Mouse (Mus musculus) lung, postnatal 36 days (tissue): ENCODE data around the gene Cbfa2t3.

Source experiments
- DNase-seq: peaks from one replicate; pipeline ENCODE4 v3.0.0; 2022; ENCODE audit warnings: mixed read lengths

The Cbfa2t3 gene

DNA sequence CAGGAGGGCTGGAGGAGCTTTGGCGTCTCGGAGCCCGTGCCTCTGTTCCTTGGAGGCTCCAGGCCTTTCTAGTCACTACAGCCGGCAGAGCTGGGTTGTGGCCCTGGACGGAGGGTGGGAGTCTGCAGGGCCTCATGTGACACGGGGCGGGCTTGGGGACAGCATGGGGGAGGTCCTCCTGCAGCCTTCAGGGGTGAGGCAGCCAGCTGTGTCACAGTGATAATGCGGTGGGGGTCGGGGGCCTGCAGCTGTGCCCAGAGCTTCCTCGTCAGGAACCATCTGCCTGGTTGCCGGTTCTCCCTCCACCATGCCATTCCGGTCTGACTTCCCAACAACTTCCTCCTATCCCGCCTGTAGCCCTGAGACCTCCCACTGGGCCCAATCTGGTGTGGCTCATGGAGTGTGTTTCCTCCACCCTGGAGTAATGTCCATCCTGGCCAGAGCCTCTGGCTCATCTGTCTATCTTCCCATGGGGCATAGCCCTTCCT lies at the start of gene Cbfa2t3:
Gene Cbfa2t3 (minus strand): TSS at position 105 of the 488 bp plus-strand sequence.
- no peak for DNase-seq

DNA sequence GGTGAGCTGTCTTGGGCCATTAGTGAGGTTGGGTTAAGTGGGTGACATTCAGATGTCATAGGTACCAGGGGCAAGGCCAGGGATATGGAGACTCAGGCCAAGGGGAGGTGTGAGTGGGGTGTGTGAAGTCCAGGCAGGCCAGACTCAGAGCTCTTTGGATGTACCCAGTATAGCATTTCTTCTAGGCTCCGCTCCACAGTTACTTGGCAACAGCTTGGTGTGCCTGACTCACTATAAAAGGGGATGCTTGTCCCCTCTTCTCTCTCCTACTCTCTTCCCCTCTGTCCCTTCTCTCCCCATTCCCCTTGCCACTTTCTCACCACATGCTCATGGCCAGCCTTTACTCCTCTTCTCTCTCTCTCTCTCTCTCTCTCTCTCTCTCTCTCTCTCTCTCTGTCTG lies 48.9 kb upstream of the Cbfa2t3 start:
- DNase-seq: no peak

DNA sequence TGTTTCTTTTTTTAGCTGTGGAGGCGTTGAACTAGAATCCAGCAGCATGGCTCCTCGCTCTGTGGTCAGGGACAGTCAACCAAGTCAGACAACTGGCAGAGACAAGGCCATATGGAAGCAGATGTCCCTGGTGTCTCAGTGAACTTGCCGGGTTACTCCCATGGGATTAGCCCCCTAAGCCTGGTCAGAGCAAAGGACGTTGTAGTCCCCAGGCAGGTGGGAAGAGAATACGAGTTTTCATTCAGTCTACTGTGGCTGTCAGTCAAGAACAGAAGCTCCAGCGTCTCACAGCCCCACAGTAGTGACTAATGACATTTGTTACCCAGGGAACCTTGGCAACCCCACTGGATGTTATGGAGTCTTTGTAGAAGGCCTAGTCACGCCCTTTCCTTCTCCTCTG lies 47.5 kb upstream of the Cbfa2t3 start:
- no peak for DNase-seq

DNA sequence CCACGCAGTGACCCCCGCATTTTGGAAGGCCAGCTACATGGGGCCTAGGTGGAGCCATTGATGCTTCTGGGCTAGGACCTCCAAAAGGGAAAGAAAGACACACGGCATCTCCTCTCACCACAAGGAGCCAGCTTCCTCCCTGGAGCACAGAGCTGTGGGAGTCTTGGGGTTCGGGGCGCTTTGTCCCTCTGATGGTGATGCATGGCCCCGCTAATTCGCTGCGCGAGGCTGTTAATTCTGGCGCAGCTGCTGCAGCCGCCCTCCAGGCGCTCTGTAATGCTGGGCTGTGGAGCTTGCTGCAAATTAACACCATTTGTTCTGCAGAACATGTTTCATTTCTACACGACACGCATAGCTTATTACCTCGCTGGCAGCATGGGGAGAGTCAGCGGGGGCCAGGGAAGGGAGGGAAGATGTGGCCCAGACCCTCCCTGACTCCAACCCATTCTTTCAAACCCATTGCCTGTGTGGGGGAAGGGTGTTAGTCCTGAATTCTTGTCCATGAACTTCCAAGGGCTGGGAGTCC lies 46.9 kb upstream of the Cbfa2t3 start:
- no peak for DNase-seq

DNA sequence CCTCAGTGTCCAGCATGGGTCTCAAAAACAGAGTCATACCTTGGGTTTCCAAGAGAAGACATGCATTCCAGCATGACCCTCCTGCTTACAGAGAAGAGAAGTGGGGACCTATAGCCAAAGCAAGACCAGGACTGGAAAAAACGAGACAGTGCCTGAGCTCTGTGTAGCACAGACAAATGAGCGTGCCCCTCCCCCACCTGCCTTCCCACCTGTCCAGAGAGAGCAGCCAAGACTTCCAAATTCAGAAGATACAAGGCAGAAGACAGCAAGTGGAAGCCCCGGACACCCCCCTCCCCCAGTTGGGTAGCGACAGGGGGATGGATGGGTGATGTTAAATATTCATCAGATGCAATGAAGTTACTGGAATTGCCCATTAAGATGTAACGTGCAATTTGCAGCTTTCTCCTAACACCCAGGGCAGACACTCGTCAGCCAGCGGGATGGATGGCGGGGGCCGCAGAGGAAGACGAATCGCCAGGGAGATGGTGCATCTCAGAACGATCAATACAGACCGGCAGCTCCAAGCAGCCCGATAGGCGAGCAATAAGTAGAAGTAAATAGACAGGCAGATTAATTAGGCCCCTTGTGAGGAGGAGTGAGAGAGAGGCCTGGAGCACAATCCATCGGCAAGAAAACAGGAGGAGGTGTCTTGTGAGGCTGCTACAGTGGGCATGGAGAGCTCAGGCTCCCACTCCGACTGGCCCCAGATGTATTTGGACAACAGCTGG lies 46.3 kb upstream of the Cbfa2t3 start:
- DNase-seq: no peak

DNA sequence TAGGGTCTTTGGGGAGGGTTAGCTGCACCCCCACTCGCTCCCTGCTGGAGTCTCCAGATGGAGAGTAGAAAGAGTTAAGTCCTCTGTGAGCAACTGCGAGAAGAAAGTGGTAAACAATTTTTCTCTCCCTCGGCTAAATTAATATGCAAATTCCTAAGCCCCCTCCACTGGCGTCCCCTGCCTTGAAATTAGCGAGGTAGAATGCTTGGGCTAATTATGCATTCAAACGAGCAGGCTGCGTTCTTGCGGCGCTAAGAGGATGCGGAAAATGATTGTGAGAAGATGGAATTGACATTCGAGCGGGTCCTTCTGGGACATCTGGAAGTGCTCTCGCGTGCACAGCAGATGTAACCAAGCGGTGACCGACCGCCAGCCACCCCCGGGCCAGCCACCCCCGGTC lies 43.6 kb upstream of the Cbfa2t3 start:
- no peak for DNase-seq

DNA sequence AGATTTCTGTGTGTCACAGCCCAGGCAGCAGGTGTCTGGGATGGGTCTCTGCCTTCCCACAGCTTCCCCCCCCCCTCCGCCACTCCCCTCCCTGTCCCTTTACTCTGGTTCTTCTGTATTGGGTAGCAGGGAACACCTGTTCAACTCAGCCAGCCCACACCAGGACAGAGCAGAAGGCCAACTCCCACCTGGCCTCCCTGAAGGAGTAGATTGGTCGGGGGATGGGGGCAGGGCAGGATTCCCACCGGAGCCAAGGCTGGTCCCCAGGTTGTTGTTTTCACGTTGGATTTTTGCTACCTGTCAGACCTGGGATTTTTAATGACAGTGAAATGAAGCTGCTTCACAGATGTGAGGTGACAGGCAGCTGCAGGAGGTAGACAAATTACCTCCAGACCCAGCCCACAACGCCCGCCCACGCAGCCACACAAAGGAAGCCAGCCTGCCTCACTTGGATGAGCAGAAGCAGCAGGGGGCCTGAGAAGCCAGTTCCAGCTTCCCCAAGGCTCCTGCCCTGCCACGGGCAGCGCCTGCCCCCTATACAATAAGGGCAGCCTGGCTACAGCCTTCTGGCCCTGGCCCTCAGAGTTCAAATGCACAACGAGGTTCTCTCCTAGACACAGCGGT lies 40.3 kb upstream of the Cbfa2t3 start:
- peak; percentile 53 for DNase-seq

DNA sequence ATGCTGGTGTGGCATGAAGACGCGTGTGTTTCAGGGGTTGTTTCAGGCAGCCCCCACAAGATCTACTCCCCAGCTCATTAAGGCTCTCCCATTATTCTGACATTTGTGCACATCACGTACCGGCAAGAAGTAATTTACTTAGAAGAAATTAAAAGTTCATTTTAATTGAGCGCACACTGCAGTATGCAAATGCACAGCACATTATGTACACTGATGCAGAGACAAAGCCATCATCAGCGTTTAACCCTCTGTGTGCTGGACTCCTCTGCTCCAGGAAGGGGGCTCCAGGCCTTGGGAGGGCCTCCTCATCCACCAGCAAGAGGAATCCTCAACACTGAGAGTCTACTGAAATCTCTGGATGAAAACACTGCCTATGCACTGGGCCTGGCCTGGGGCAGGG lies 39.0 kb upstream of the Cbfa2t3 start:
- no peak for DNase-seq

DNA sequence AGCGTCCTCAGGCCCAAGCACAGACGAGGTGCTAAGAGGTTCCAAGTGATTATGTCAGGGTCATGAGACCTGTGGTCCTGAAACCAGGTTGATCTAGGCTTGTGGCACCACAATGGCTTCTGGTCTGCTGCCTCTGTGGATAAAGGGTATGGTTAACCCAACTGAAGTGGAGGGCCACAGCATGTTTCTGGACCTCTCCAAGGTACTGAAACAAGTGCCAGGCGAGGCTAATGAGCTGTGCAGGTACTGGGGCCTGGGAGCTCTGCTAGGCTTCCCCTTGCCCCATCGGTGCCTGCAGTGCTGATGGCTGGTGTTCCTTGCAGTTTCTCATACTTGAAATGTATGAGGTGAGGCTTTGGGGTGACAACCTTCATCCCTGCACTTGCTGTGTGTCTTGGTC lies 38.2 kb upstream of the Cbfa2t3 start:
- no peak for DNase-seq

DNA sequence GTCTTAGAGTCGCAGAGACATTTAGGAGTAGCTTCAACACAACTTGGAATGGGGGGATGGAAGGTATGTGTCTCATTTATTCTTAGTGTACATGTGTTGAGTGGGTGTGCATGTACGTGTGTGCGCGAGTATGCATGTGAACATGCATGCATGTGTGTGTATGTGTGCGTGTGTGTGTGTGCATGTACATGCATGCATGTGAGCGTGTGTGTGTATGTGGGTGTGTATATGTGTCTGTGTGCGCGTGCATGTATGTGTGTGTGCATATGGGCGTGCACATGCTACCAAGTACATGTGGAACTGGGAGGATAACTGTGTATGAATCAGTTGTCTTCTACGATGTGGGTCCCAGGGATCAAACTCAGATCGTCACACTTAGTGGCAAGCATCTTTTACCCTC lies 37.7 kb upstream of the Cbfa2t3 start:
- DNase-seq: no peak

DNA sequence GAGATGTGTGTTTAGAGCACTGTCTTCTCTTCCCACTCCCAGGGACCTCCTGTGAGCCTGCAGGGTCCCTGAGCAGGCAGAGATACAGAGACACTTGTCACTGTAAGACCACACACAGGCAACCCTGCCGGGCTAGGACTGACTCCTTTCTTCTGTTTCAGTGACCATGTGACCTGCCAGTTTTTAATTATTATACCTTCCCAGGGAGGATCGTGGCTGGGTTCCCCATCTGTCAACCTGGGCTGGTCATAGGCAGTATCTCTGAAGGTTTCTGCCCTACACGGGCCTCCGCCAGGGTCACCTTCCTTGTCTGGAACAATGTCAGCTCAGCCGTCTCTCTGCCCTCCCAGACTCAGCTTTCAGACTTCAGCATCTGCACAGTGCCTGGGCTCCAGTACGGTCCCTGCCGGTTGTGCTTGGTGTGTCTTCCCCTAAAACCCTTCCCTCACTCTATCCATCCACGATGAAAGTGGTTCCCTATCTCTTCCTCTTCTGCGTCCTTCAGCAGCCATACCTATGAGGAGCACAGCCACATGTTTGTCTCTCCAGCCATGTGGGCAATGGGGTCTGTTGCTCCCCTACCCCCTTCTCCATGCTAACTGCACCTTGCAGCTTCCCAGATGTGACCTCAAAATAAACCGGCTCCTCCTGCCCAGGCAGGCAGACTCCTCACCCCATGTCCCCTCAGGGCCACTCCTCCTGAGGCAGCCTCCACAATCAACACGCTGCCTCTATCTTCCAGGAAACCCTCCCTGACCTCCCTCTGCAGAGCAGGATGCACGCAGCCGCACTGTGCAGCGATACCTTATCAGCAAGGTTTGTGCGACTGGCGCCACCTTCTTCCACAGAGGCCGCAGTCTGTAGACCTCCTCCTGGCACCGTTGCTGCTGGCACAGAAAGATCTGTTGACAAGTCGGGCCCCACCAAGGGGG lies 36.9 kb upstream of the Cbfa2t3 start:
- no peak for DNase-seq

DNA sequence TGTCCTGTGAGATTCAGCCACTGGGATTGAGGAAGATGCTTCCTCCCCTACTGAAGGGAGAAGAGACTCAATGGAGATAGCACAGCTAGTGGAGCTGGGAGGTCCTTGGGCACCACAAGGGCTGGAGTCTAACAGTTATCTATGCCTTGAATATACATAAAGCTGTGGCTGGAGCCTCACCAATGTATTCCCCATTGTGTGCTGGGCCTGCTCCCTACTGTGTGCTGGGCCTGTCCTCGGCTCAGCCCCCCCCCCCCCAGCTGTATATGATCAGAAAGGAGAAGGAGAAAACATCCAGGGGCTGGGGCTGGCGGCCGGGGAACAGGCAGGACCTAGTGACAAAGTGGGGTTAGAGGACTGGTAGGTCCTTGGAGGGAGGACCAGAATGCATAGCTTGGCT lies 36.2 kb upstream of the Cbfa2t3 start:
- no peak for DNase-seq

DNA sequence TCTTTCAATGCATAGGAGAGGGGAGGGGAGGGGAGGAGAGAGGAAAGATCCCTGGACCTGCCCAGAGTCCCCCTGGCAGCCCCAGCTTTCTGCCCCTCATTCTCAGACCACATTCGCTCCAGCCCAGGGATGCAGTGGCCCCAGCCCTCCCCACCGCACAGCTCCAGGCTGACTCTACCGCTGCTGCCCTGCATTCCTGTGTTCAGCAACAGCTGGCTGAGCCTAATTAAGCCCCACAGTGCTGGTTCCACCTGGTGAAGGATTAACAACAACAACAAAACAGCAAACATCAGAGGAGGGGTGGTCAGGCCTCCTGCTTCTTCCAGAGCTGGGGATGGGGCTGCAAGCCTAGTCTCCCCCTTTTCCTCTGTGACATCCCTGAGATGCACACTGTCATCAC lies 29.7 kb upstream of the Cbfa2t3 start:
- DNase-seq: no peak

DNA sequence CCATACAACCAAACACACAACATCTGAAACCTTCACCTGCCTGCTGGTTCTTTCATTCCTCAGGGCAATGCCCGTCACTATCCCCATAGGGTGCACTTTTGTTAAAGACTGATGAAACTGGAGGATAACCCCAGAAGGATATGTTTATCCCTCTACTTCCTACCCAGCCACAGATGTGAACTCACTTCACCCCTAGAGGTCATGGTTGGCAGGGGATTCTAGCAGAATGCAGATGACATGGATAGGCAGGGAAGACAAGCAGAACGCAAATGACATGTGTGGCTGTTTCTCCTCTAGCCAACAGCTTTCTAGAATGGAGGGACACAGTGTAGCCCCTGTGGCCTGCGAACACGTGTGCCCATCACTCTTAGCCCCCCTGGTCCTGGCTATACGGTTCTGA lies 28.5 kb upstream of the Cbfa2t3 start:
- no peak for DNase-seq

DNA sequence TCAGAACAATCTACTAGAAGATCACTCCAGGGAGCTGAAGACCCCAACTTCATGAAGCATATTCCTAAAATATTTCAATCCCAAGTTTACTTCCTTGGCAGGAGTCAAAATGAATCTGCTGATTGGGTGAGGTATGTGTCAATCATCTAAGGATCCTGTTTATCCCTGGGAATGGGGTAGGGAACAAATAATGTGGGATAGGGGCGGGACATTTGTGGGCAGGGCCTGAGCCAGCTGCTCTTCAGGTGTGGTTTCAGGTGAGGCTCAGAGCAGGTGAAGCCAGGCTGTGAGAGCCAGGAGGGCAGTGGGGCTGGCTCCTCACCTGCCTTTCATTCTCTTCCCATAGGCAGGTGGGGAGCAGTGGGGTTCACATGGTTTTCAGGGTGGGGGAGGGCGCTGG lies 27.9 kb upstream of the Cbfa2t3 start:
- DNase-seq: no peak

DNA sequence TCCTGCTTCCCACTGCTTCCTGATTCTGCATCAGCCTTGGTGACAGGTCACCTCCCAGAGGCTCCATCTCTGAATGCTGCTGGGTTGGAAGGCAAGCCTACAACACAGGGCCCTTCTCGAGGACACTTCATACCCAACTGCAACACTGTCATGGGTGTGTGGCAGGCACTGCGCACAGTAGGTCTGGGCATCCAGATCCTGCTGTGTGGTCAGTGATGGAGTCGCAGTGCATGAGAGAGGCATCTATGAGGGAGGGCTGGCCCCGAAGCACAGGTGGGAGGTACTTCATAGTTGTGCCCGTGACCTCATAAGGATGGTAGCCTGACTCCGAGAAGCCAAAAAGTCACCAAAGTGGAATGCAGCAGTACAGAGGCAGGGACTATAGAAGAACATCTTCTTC lies 26.3 kb upstream of the Cbfa2t3 start:
- DNase-seq: no peak

DNA sequence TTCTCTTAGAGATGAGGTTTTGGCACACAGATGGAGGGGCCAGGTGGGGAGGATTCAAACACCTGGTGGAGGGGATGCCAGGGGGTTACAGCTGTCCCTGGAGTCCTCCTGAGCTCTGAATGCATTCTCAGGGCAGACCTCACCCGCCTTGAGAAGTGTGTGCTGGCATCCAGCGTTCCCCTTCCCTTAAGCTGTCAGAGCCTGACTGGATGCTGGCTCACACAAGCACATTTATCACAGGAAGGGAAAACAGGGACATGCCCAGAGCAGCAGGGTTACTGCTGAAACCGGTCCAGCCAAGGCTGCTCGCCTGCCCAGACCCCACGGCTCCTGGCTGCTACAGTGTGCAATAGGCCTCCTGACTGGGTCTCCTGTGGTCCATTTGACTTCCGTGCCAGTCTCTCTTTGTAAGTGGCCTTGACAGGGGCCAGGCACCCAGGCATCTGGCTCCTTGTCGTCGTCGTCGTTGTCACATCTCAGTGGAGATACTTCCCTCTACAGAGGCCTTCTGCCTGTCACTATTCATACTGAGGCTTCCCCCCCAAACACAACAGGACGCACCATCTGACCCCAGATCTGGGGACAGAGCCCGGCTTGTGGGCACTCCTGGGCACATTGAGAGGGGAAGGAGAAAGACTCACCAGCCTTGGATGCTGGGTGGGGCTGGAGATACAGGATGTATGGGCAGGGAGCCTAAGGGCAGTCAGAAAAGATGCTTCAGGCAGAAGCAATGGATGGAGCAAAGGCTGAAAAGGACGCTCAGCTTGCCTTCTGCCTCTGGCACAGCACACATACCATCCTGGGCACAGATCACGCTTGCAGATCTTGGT lies 22.1 kb upstream of the Cbfa2t3 start:
- peak; percentile 57 for DNase-seq

DNA sequence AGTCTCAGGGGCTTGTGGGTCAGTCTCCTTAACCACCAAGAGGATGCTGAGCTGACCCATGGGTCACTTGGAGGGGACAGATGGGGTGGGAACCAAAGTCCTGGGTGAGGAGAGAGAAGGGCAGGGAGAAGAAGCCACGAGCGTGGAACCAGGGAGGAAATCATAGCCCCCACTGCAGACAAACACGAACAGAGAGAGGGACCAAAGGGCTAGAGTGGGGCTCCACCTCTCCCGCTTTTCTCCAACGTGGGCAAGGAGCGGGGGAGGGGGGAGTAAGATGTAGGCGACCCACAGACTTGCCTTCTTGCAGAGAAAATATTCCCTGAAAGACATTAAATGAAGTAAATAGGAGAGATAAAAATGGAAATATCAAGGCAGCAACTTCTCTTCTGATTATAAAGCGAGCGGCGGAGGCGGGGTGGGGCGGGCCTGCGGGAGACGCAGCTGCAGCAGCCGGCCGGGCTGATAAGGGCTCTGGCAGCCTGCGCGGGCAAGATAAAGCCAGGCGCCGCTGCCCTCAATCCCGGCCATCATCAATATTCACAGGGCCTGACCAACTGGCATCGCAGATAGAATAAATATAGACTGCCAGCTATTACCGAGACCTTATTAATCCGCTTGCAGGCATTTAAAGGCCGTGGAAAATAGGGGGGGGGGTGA lies 21.3 kb upstream of the Cbfa2t3 start:
- peak; percentile 83 for DNase-seq

DNA sequence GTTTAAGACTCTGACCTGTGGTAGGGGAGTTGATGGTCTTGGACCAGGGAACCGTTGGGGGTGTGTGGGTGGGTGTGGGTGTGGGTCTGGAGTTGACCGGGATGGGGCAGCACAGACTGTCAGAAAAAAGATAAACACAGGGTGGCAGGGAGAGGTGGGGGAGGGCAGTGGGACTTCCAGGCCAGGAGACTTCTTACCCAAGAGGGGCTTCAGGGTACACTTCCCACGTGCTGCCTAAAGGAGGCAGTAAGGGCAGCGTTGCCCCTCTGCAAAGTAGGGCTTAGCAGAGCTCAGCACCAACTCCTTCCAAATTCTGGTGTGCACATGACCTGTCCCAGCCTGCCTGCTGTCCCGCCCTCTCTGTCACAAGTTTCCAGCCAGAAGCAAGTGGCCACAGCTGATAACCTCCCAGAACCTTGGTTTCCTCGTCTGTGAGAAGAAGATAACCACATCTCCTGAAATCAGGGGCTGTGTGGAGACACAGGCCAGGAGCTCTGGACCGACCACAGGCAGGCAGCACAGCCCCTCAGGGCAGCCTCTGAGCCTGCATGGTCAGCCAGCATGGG lies 20.7 kb upstream of the Cbfa2t3 start:
- DNase-seq: peak; percentile 63

DNA sequence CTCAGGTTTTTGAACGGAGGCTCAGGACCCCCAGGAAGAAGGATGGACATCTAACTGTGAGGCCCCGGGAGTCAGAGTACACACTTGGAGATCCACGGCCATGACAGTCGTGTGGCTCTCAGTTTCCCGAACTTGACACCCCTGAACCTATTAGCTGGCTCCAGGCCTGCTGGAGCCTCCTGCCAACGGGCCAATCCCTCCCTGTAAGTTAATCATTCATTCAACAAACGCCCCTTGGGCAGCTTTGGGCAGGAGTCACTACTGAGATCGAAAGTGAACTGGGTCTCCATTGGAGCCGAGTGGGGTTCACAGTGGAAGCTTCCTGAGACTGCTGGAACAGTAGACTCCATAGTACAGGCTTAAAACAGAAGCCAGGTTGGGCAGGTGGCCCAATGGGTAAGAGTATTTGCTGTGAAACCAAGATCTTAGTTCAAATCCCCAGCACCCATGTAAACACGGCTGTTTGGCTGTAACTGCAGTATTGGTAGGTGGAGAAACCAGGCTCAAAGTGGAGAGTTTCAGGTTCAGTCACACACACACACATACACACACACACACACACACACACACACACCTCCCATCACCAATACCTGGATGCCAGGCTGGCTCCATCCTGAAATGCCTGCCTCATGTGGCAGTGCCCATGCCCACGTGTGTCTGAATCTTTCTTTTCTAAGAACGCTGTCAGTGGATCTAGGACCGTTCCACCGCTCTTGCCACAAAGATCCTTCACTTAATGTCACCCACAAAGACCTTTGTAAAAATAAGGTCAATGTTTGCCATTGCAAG lies 20.0 kb upstream of the Cbfa2t3 start:
- no peak for DNase-seq
